Mouse (Mus musculus) gastrocnemius, adult 2 months (tissue): ENCODE results near the gene Mpzl1. TPM values are rescaled to one million over a fixed set of nuclear protein-coding genes. Genes with fewer than 3 reads are reported as not detected.
A peak's percentile ranks its signal among the peaks of the same experiment; 100 is the strongest.

ENCODE experiments used
- DNase-seq: peaks from one replicate; pipeline ENCODE4 v3.0.0; 2022
- H3K27ac ChIP-seq: fragments of 200-600 bp; 2 replicates; pipeline ENCODE4 v1.8.1; 2022; ENCODE audit warnings: mild to moderate bottlenecking
- H3K4me3 ChIP-seq: fragments of 200-600 bp; 2 replicates; pipeline ENCODE4 v1.8.1; 2022; ENCODE audit warnings: mild to moderate bottlenecking, moderate library complexity
- CTCF ChIP-seq: fragments of 200-600 bp; IDR thresholded peaks from 2 replicates; pipeline ENCODE4 v1.8.1; 2022; ENCODE audit warnings: antibody characterized with exemption, mild to moderate bottlenecking, moderate library complexity
- intact Hi-C: fragments of 180-260 bp; cut with DNase I; formaldehyde crosslinking; loops from one replicate; pipeline ENCODE4 v1.15.1; 2025
- total RNA-seq, 2 experiments: library from RNA; stranded (reverse); gene quantifications; 2 replicates each; pipeline ENCODE4 v1.2.3; 2021

Mpzl1 gene
- total RNA-seq, 2 experiments from 2014 or later: 7.0 to 8.7 TPM

GRCm38 (mm10) chr1:165652507-165652906, 18.2 kb upstream of the Mpzl1 start:
- Histone ChIP-seq H3K4me3 (no peak overlapping the region), H3K27ac (no peak overlapping the region)
- TF ChIP-seq CTCF: no peak
- no peak for DNase-seq
- intact Hi-C loops: no loop called here

GRCm38 (mm10) chr1:165651158-165651557, 16.8 kb upstream of the Mpzl1 start:
- intact Hi-C loops: no loop called here
- no peak overlapping the region for H3K4me3 ChIP-seq
- H3K27ac ChIP-seq: no peak overlapping the region
- DNase-seq: no peak
- no peak for TF ChIP-seq CTCF

GRCm38 (mm10) chr1:165645102-165645501, 10.8 kb upstream of the Mpzl1 start:
- Histone ChIP-seq H3K4me3 (no peak overlapping the region), H3K27ac (no peak overlapping the region)
- TF ChIP-seq CTCF: no peak
- intact Hi-C loops: no loop called here
- no peak for DNase-seq

- TF ChIP-seq CTCF: no peak
- Histone ChIP-seq H3K27ac (no peak overlapping the region), H3K4me3 (peak overlapping the region; percentile 95; the same call in 1 of the 2 replicates)
- intact Hi-C loops: loop anchor here (5.0 kb wide), 2 partner anchors 61 to 94 kb away; no protein-coding TSS in a partner anchor
- DNase-seq: no peak
Observed at GRCm38 (mm10) chr1:165643735-165644134, 9.4 kb upstream of the Mpzl1 start.

- Histone ChIP-seq H3K4me3 (peak overlapping the region; percentile 95), H3K27ac (peak overlapping the region; percentile 97)
- no peak for TF ChIP-seq CTCF
- intact Hi-C loops: loop anchor here (5.0 kb wide), 2 partner anchors 61 to 94 kb away; no protein-coding TSS in a partner anchor
- DNase-seq: peak; percentile 68
Observed at GRCm38 (mm10) chr1:165642780-165643311, 8.5 kb upstream of the Mpzl1 start.

GRCm38 (mm10) chr1:165641786-165642771, 7.7 kb upstream of the Mpzl1 start:
- H3K4me3 ChIP-seq: peak overlapping the region; percentile 95
- no peak for TF ChIP-seq CTCF
- peak; percentile 92 for DNase-seq
- H3K27ac ChIP-seq: peak overlapping the region; percentile 97
- intact Hi-C loops: loop anchor here (5.0 kb wide), 2 partner anchors 60 to 95 kb away; no protein-coding TSS in a partner anchor

GRCm38 (mm10) chr1:165641271-165641771, 7.0 kb upstream of the Mpzl1 start:
- peak; percentile 83 for TF ChIP-seq CTCF
- intact Hi-C loops: loop anchor here (5.0 kb wide), 2 partner anchors 59 to 96 kb away; no protein-coding TSS in a partner anchor
- peak overlapping the region; percentile 97 for H3K27ac ChIP-seq

GRCm38 (mm10) chr1:165636289-165636688, 2.0 kb upstream of the Mpzl1 start:
- H3K4me3 ChIP-seq: no peak overlapping the region
- intact Hi-C loops: no loop called here
- TF ChIP-seq CTCF: no peak

More at GRCm38 (mm10) chr1:165641271-165641771, 7.0 kb upstream of the Mpzl1 start:
- peak overlapping the region; percentile 95 for H3K4me3 ChIP-seq
- DNase-seq: peak; percentile 63

GRCm38 (mm10) chr1:165635055-165635897, 938 bp upstream of the Mpzl1 start:
- DNase-seq: no peak
- TF ChIP-seq CTCF: no peak
- H3K27ac ChIP-seq: peak overlapping the region; percentile 95
- intact Hi-C loops: loop anchor here (2.0 kb wide), 1 partner anchor 14 kb away; no protein-coding TSS in a partner anchor
- H3K4me3 ChIP-seq: peak overlapping the region; percentile 89

More at GRCm38 (mm10) chr1:165636289-165636688, 2.0 kb upstream of the Mpzl1 start:
- DNase-seq: no peak
- H3K27ac ChIP-seq: no peak overlapping the region

- Histone ChIP-seq H3K4me3 (peak overlapping the region; percentile 89), H3K27ac (peak overlapping the region; percentile 95)
- no peak for TF ChIP-seq CTCF
- no peak for DNase-seq
- intact Hi-C loops: no loop called here
Observed at GRCm38 (mm10) chr1:165633345-165633744, 993 bp downstream of the Mpzl1 start.

GRCm38 (mm10) chr1:165631136-165631535, 3.2 kb downstream of the Mpzl1 start:
- no peak for TF ChIP-seq CTCF
- Histone ChIP-seq H3K4me3 (no peak overlapping the region), H3K27ac (peak overlapping the region; percentile 29; the same call in 1 of the 2 replicates)
- intact Hi-C loops: no loop called here
- no peak for DNase-seq

- intact Hi-C loops: no loop called here
- TF ChIP-seq CTCF: no peak
- no peak overlapping the region for H3K4me3 ChIP-seq
- DNase-seq: no peak
- no peak overlapping the region for H3K27ac ChIP-seq
Observed at GRCm38 (mm10) chr1:165629975-165630374, 4.4 kb downstream of the Mpzl1 start.
